Mouse (Mus musculus): Measurements from ENCODE around the gene Prkn.

- TF ChIP-seq MAFK (IDR thresholded peaks at IDR 0.05; ENCODE audit: insufficient read depth, low read depth, low read length): no peak
- TF ChIP-seq ZNF384 (IDR thresholded peaks at IDR 0.05; ENCODE audit: low read depth, low read length): no peak
- no peak for TF ChIP-seq ZC3H11A (IDR thresholded peaks at IDR 0.05; ENCODE audit: borderline replicate concordance, low read depth, low read length)
These were observed 890.7 kb downstream of the Prkn start for GRCm38 (mm10) chr17:11730656-11731594.
